Mouse (Mus musculus) left cerebral cortex, postnatal 10 days (tissue): ENCODE measurements around the gene Pgbd1. TPM values are rescaled to one million over a fixed set of nuclear protein-coding genes. Genes with fewer than 3 reads are reported as not detected.
"Not testable (repeated sequence)": the region's sequence is repeated elsewhere in the genome, so short reads cannot be mapped to it uniquely, and the experiment has no call there.

ENCODE experiments used
- DNase-seq, 2 experiments: peaks; one replicate each; pipeline ENCODE4 v3.0.0; 2021 to 2022; ENCODE audit warnings: low spot score in 2 of 2, mixed read lengths in 1 of 2; ENCODE audit errors: extremely low spot score in 1 of 2
- intact Hi-C: fragments of 180-260 bp; cut with DNase I; formaldehyde crosslinking; loops from one replicate; pipeline ENCODE4 v1.15.1; 2025
- total RNA-seq, 2 experiments: library from RNA; stranded (reverse); gene quantifications; 2 replicates each; pipeline ENCODE4 v1.2.3; 2021

Gene Pgbd1
- 1 to 10 TPM; 1.5 to 2.1 TPM for total RNA-seq

- DNase-seq = peak; percentile 63 to 86
- intact Hi-C loops = no loop called here
These were observed at the start of gene Pgbd1 for GRCm38 (mm10) chr13:21440503-21441206. Gene Pgbd1 (minus strand): TSS chr13:21441058.

DNA sequence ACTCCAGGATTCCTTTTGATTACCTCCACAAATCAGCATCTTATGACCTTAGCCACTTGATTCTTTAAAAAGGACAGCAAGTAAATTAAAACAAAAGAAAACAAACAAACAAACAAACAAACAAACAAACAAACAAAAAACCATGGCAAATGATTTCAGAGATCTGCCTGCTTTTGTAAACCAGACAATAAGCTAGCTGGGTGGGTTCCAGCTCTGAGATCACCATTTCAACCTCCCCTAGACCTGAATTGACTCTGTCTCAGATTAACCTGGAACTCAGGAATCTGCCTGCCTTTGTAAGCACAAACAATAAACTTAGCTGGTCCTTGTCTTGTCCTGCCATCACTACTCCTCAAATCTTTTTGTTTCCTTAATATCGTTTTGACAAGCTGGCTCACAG lies 46.0 kb upstream of the Pgbd1 start:
- no peak for DNase-seq
- intact Hi-C loops = no loop called here

GRCm38 (mm10) chr13:21478759-21479670 lies 38.2 kb upstream of the Pgbd1 start, which contains the start of the genes Zkscan4 and Gm10065:
Gene Zkscan4 (plus strand): TSS chr13:21478907.
Gene Gm10065 (minus strand): TSS chr13:21479441.
- intact Hi-C loops = not testable (repeated sequence)
- peak; percentile 70 to 79 for DNase-seq

DNA sequence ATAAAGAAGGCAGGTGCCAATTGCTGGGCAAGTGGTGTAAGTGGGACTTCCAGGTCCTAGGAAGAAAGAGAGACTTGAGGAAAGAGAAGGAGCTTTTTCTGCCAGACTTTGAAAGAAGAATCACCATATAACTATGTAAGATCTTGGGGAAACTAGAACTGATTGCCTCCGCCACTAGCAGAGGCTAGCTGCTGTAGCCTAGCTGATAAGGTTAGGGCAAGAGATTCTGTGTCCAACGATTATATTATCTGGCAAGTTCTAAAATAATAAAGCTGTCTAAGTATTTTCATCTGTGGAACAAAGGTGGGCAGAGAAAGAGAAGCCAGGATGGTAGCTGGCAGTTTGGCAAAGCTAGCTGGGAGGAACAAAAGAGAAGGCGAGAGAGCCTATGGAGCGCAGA lies 31.6 kb upstream of the Pgbd1 start:
- DNase-seq = no peak
- intact Hi-C loops = no loop called here

- intact Hi-C loops = no loop called here
- DNase-seq = no peak
These were observed 28.2 kb upstream of the Pgbd1 start for GRCm38 (mm10) chr13:21469097-21469496.

DNA sequence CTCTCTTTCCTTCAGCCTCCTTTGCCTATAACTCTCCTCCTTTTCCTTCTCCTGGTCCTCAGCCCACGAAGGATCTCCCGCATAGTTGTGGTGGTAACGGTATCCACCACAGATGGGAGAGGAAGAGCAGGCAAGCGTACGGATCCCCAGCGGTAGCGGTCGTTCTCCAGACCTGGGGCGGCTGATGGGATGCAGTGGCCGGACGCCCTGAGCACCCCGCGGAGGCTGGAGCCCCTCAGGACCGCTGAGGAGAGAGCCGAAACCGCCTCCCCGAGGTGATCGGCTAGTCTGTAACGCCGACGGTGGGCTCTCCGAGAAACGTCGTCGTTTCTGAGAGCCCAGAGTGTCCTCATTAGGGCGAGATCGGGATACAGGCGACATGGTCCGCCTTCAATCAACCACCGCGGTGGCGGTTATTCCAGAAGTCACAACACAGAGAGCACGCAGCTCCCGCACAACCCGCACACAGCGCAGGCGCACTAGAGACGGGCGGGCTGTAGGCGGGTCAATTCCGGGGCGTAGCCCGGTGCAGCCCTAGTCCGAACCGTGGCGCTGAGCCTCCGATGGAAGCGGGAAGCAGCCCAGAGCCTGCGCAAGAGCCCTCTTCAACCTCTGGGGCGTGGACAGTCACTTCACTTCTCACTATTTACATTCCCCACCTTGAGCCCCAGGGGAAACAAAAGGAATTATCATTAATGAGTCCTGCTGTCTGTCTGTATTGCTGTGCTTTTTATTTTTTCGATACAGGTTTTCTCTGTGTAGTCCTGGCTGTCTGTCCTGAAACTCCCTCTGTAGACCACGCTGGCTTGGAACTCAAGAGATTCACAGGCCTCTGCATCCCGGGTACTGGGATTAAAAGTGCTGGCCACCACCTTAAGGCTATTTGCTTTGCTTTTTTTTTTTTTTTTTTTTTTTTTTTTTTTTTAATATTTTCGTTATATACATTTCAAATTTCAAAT lies 27.5 kb upstream of the Pgbd1 start, which contains the start of gene Nkapl:
Gene Nkapl, minus strand, starts transcription at position 449 of the 959 bp plus-strand sequence.
- intact Hi-C loops = no loop called here
- DNase-seq = peak; percentile 33 to 88

DNA sequence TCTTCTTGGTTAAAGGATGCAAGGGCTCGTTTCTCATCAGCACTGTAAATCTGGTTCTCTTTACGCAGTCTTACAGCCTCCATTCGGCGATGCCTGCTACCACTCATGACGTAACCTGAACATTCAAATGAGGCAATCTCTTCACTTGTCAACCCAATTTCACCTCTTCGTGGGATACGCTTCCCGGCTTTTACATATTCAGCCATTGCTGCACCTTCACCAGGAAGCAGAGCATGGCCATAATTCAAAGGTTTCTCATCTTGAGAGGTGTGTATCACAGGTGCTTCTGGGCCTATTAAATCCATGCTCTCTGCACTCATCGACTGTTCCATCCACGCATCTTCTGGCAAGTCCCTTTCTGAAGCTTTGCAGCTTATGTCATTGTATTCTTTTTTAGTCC lies 26.5 kb upstream of the Pgbd1 start:
- intact Hi-C loops = no loop called here
- no peak for DNase-seq

DNA sequence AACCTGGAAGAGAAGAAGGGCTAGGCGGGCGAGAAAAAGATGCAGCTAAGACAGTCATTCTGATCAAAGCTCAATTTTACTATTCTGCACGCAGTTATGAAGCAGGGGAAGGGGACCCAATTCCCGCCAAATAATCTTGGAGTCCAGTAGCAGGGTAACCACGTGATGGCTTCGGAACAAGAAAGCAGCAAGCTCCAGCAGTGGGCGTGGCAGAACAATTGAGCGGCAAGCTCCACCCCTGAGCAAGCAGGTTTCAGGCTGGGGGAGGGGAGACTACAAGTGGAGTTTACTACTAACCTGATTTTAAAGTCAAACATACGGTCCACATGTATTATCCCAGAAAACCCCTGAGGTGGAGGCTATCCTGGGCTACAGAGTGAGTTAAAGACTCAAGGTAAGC lies 21.7 kb upstream of the Pgbd1 start:
- intact Hi-C loops, DNase-seq: not testable (repeated sequence)

DNA sequence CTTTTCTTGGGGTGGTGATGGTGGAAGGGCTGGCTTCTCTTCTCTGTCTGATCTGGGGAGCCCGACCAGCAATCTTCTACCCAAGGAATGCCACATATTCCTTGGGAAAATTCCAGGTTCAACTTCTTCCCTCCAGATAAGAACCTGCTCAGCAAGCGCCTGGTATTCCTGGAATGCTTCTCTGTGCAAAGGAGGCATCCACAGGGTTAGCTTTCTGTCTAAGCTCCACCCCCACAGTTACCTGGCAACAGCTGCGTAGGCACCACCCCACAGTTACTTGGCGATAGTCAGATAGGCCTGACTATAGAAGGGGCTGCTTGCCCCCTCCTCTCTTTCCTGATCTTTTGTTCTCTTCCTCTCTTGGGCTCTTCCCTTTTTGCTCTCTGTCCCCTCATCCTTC lies 15.5 kb upstream of the Pgbd1 start:
- intact Hi-C loops = no loop called here
- no peak for DNase-seq

DNA sequence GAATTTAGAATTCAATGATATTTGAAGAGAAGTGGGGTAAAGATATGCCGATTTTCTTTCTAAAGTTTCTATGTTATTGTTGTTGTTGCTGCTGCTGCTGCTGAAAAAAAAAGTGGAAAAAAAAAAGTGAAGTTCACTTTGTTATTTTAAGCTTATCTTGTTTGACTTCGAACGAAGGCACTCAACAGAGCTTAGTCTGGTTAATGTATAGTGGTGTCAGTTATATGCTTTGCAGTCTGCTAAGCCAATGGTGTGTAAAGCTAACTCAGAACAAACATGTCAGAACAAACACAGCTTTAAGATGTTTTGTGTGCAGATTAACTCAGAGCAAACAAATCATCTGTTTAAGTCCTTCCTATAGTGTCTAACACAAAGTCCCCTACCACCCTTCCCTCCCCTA lies 13.3 kb upstream of the Pgbd1 start:
- no peak for DNase-seq
- intact Hi-C loops = loop anchor here (5.0 kb wide), 1 partner anchor 52 kb away; the partner anchor contains the start of gene Zkscan3

GRCm38 (mm10) chr13:21453449-21453848 lies 12.6 kb upstream of the Pgbd1 start, which contains the start of gene Zscan26:
Gene Zscan26 (minus strand): TSS chr13:21453730.
- peak; percentile 63 to 77 for DNase-seq
- intact Hi-C loops = loop anchor here (5.0 kb wide), 1 partner anchor 51 kb away; the partner anchor contains the start of gene Zkscan3

- intact Hi-C loops = loop anchor here (5.0 kb wide), 1 partner anchor 51 kb away; the partner anchor contains the start of gene Zkscan3
- DNase-seq = no peak
These were observed 12.2 kb upstream of the Pgbd1 start for GRCm38 (mm10) chr13:21453042-21453441.

DNA sequence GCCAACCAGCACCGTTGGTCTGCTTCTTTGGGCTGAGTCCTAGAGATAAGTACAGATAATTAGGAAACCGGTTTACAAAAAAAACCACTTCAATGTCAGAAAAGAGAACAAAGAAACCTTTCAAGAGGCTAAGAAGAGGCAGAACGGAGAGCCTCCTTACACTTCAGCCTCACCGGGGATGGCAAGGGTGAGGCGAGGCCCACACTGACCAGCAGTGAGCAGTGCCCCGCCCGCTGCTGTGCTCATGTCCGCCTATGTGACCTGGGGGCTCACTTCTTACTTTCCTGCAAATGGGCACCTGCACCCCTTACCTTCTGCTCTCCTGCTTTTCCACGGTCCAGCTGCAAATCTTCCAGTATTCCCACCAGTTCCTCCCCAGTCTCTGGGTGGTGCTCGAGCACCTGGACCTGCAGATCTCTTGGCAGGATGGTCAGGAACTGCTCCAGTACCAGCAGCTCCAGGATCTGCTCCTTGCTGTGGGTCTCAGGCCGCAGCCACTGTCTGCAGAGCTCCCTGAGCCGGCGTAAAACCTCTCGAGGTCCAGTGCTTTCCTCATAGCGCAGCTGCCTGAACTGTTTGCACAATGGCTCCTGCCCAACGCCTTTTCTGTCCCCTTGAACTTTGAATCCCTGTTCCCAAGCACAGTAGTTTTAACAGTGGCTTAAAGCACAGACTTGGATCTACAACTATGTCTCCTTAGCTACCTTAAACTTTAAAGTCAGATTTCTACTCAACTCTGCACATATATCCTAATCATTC lies 7.2 kb upstream of the Pgbd1 start:
- intact Hi-C loops = no loop called here
- DNase-seq = no peak

DNA sequence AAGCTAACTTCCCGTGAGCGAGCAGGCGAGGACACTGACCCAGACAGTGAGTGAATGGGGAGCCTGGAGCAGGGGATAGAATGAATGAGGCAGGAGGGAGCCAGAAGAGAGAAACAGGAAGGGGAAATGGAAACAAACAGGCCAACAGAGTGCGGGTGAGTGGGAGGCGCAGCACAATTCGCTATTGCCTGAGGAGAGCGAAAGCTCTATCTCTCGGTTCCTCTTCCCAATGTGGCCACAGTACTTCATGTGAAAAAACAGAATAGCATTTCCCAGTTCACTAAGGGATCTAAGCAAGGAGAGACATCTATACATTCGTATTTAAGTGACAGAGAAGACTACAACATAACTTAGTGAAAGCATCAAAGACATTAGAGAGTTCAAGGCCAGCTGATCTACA lies 5.9 kb upstream of the Pgbd1 start:
- intact Hi-C loops = no loop called here

DNA sequence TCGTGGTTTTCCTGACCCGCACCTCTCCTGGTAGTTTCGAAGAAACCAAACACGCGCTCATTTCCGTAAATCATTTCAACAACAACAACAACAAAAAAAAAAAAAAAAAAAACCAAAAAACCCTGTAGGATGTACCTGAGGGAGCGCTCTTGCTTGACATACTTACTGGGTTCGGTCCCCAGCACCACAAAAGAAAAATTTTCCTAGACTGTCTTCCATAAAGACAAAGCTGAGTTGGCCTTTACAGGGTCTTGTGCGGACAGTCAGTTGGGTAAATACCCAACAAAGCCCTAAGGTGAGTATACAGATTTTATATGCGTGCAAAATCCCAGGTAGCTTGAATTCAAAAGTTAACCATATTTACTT lies 332 bp upstream of the Pgbd1 start:
- intact Hi-C loops = no loop called here
- no peak for DNase-seq

More for the DNA sequence above, 5.9 kb upstream of the Pgbd1 start:
- no peak for DNase-seq

DNA sequence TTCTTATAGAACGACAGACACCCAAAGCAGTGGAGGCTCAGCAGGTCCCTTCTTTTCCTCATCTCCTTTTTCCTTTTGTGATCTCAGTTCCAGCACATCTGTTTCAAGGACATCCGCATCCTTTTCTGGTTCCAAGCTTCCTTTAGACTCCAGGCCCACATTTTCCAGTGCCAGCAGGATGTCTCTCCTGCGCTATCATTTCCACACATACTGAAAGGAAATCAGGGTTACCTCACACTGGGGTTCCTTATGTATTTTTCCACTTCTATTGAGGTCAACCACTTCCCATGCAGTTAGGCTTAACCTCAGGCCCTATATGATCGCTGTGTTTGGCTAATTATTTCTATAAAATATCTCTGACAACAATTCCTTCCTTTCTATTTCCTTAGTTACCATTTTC lies 5.4 kb downstream of the Pgbd1 start:
- intact Hi-C loops = no loop called here
- no peak for DNase-seq

DNA sequence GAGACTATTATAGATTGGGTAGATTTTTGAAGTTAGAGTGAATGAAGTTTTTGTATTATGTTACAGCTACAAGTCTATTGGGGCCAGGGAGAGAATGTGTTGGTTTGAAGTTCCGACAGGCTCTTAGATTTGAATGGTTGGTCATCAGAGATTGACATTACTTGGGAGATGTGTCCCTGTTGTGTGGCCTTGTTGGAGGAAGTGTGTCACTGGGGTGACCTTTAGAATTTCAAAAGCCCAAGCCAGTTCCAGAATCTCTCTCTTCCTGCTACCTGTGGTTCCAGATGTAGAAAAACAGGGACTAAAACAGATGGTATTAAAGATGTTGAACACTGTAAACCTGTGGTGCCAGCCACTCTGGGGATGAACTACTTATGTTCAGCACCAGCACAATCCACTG lies 13.2 kb downstream of the Pgbd1 start:
- intact Hi-C loops = no loop called here
- no peak for DNase-seq

- intact Hi-C loops = no loop called here
- no peak for DNase-seq
These were observed 17.6 kb downstream of the Pgbd1 start for GRCm38 (mm10) chr13:21423301-21423700.
